Mouse (Mus musculus) ES-E14 (cell line): ENCODE measurements around the gene Nrn1.

Experiments used
- HCFC1 ChIP-seq: IDR thresholded peaks from 2 replicates; pipeline ENCODE4 v1.6.1; 2012; ENCODE audit warnings: low read length, inconsistent platforms, borderline replicate concordance; ENCODE audit not compliant: insufficient read depth
- ZNF384 ChIP-seq: IDR thresholded peaks from 2 replicates; pipeline ENCODE4 v1.6.1; 2012; ENCODE audit warnings: low read depth, low read length, inconsistent platforms

DNA sequence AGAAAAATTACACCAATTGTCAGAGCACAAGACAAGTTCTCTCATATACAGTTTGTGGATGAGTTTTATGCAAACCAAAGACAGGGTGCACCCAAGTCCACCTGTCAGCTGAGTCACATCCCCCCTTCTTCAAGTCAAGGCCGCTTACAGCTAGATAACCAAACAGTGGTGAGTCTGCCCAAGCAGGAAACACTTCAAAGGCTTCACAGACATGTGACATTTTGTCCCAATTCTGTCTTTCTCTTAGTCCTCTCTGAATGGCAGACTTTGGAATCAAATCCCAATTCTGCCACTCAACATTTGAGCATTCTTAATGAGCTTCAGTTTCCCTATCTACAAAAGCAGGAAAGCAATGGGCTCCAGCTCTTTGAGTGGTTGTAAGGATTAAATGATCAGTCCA, 55.6 kb downstream of the Nrn1 start:
- TF ChIP-seq HCFC1 (no peak), ZNF384 (no peak)
